Mouse (Mus musculus) heart, embryonic 12.5 days (tissue): ENCODE results near the gene Ppil2. TPM values are rescaled to one million over a fixed set of nuclear protein-coding genes. Genes with fewer than 3 reads are reported as not detected.

Source experiments
- ATAC-seq: fragments of 200-750 bp; cut with Nextera tagmentation; 2 replicates; pipeline ENCODE4 v1.8.0; 2017; ENCODE audit warnings: moderate TSS enrichment, moderate library complexity; ENCODE audit not compliant: insufficient number of reproducible peaks, low FRiP score
- H3K27ac ChIP-seq: fragments of 300-500 bp; sonication (generic); 2 replicates; pipeline ENCODE4 v1.5.1; 2016; ENCODE audit warnings: mild to moderate bottlenecking, moderate library complexity; ENCODE audit not compliant: poor library complexity, severe bottlenecking
- H3K27me3 ChIP-seq: fragments of 300-500 bp; sonication (generic); replicated peaks from 2 replicates; pipeline ENCODE4 v1.6.1; 2016; ENCODE audit warnings: mild to moderate bottlenecking, moderate library complexity
- H3K36me3 ChIP-seq: fragments of 300-500 bp; sonication (generic); 2 replicates; pipeline ENCODE4 v1.6.1; 2016; ENCODE audit warnings: mild to moderate bottlenecking, moderate library complexity
- H3K4me1 ChIP-seq: fragments of 300-500 bp; sonication (generic); replicated peaks from 2 replicates; pipeline ENCODE4 v1.6.1; 2016; ENCODE audit warnings: mild to moderate bottlenecking
- H3K4me2 ChIP-seq: fragments of 300-500 bp; sonication (generic); 2 replicates; pipeline ENCODE4 v1.6.1; 2016; ENCODE audit warnings: mild to moderate bottlenecking, moderate library complexity
- H3K4me3 ChIP-seq: fragments of 300-500 bp; sonication (generic); 2 replicates; pipeline ENCODE4 v1.5.1; 2016; ENCODE audit warnings: mild to moderate bottlenecking
- H3K9ac ChIP-seq: fragments of 300-500 bp; sonication (generic); 2 replicates; pipeline ENCODE4 v1.6.1; 2016; ENCODE audit warnings: mild to moderate bottlenecking, moderate library complexity
- H3K9me3 ChIP-seq: fragments of 300-500 bp; sonication (generic); replicated peaks from 2 replicates; pipeline ENCODE4 v1.6.1; 2016; ENCODE audit warnings: mild to moderate bottlenecking, moderate library complexity
- WGBS: fragments of 180-500 bp; shearing (Covaris S2); methylation state at CpG from one replicate; pipeline ENCODE4 v1.1.7; 2016; 5-methylcytosine and 5-hydroxymethylcytosine counted together
- polyA plus RNA-seq: library from polyadenylated mRNA; unstranded; fragments of >200 nt; fragmentation: Nextera tagmentation; extraction: Ambion mirVana; gene quantifications from 2 replicates; pipeline ENCODE4 v1.2.1, GENCODE M21; 2016

Ppil2 gene
- polyA plus RNA-seq, 1 experiment from 2014 or later, result 101 TPM

- ATAC-seq, result no peak
Observed at GRCm38 (mm10) chr16:17088346-17088745, 22.7 kb downstream of the Ppil2 start.

GRCm38 (mm10) chr16:17086669-17087193, 24.3 kb downstream of the Ppil2 start:
- Histone ChIP-seq H3K4me1 (peaks cover 15% of the 10 kb centered on the region), H3K4me2 (no peak overlapping the region), H3K9me3 (no peaks in the 10 kb centered on the region), H3K27me3 (no peaks in the 10 kb centered on the region), H3K4me3 (no peak overlapping the region), H3K36me3 (peaks cover 83% of the 10 kb centered on the region), H3K27ac (no peak overlapping the region), H3K9ac (no peak overlapping the region)
- WGBS, result 75% methylated on average over 13 of the region's 13 CpGs
- ATAC-seq, result no peak

More at GRCm38 (mm10) chr16:17088346-17088745, 22.7 kb downstream of the Ppil2 start:
- Histone ChIP-seq H3K9ac (no peak overlapping the region), H3K27me3 (no peaks in the 10 kb centered on the region), H3K36me3 (peaks cover 88% of the 10 kb centered on the region), H3K4me2 (no peak overlapping the region), H3K4me1 (peaks cover 12% of the 10 kb centered on the region), H3K4me3 (no peak overlapping the region), H3K27ac (no peak overlapping the region), H3K9me3 (no peaks in the 10 kb centered on the region)
- WGBS, result 72% methylated on average over 3 of the region's 3 CpGs

- Histone ChIP-seq H3K27me3 (no peaks in the 10 kb centered on the region), H3K4me1 (peaks cover 15% of the 10 kb centered on the region), H3K36me3 (peaks cover 82% of the 10 kb centered on the region), H3K9ac (no peak overlapping the region), H3K4me3 (no peak overlapping the region), H3K4me2 (no peak overlapping the region), H3K27ac (no peak overlapping the region), H3K9me3 (no peaks in the 10 kb centered on the region)
- ATAC-seq, result no peak
- WGBS, result 74% methylated on average over 3 of the region's 3 CpGs
Observed at GRCm38 (mm10) chr16:17086241-17086640, 24.8 kb downstream of the Ppil2 start.

- H3K4me2 ChIP-seq, result no peak overlapping the region
- no peak overlapping the region for H3K4me3 ChIP-seq
- peaks cover 15% of the 10 kb centered on the region for H3K4me1 ChIP-seq
- H3K27ac ChIP-seq, result 0 out of 2 replicates have a peak overlapping the region, but pooled peaks have one; percentile 24
- ATAC-seq, result no peak
- H3K9ac ChIP-seq, result no peak overlapping the region
- H3K27me3 ChIP-seq, result no peaks in the 10 kb centered on the region
- WGBS, result 66% methylated on average over 4 of the region's 4 CpGs
- peaks cover 80% of the 10 kb centered on the region for H3K36me3 ChIP-seq
- no peaks in the 10 kb centered on the region for H3K9me3 ChIP-seq
Observed at GRCm38 (mm10) chr16:17085636-17086035, 25.4 kb downstream of the Ppil2 start.

GRCm38 (mm10) chr16:17082121-17082792, 28.8 kb downstream of the Ppil2 start:
- no peak for ATAC-seq
- H3K27ac ChIP-seq, result no peak overlapping the region
- no peak overlapping the region for H3K4me3 ChIP-seq
- peaks cover 15% of the 10 kb centered on the region for H3K4me1 ChIP-seq
- no peaks in the 10 kb centered on the region for H3K9me3 ChIP-seq
- H3K9ac ChIP-seq, result no peak overlapping the region
- 72% methylated on average over 6 of the region's 6 CpGs for WGBS
- no peak overlapping the region for H3K4me2 ChIP-seq
- H3K27me3 ChIP-seq, result no peaks in the 10 kb centered on the region
- H3K36me3 ChIP-seq, result peaks cover 50% of the 10 kb centered on the region

- H3K27me3 ChIP-seq, result no peaks in the 10 kb centered on the region
- H3K27ac ChIP-seq, result no peak overlapping the region
- peaks cover 4% of the 10 kb centered on the region; the same call in 1 of the 2 replicates for H3K4me1 ChIP-seq
- no peak for ATAC-seq
- peaks cover 37% of the 10 kb centered on the region for H3K36me3 ChIP-seq
- H3K4me2 ChIP-seq, result no peak overlapping the region
- H3K9ac ChIP-seq, result no peak overlapping the region
- no peak overlapping the region for H3K4me3 ChIP-seq
- no peaks in the 10 kb centered on the region for H3K9me3 ChIP-seq
- WGBS, result 68% methylated on average over 7 of the region's 7 CpGs
Observed at GRCm38 (mm10) chr16:17078101-17078500, 33.0 kb downstream of the Ppil2 start.

GRCm38 (mm10) chr16:17076869-17077268, 34.2 kb downstream of the Ppil2 start:
- Histone ChIP-seq H3K9me3 (no peaks in the 10 kb centered on the region), H3K36me3 (peaks cover 29% of the 10 kb centered on the region), H3K9ac (no peak overlapping the region), H3K4me1 (no peaks in the 10 kb centered on the region), H3K27ac (no peak overlapping the region), H3K4me3 (no peak overlapping the region), H3K27me3 (no peaks in the 10 kb centered on the region), H3K4me2 (no peak overlapping the region)
- ATAC-seq, result no peak

GRCm38 (mm10) chr16:17076301-17076700, 34.8 kb downstream of the Ppil2 start:
- Histone ChIP-seq H3K4me2 (no peak overlapping the region), H3K27me3 (no peaks in the 10 kb centered on the region), H3K36me3 (peaks cover 24% of the 10 kb centered on the region), H3K4me1 (no peaks in the 10 kb centered on the region), H3K4me3 (no peak overlapping the region), H3K27ac (no peak overlapping the region), H3K9ac (no peak overlapping the region), H3K9me3 (no peaks in the 10 kb centered on the region)
- 92% methylated on average over 2 of the region's 2 CpGs for WGBS
- ATAC-seq, result no peak

GRCm38 (mm10) chr16:17073000-17073399, 38.1 kb downstream of the Ppil2 start:
- Histone ChIP-seq H3K9me3 (no peaks in the 10 kb centered on the region), H3K27ac (no peak overlapping the region), H3K36me3 (peaks cover 16% of the 10 kb centered on the region), H3K4me1 (peaks cover 5% of the 10 kb centered on the region; the same call in 1 of the 2 replicates), H3K4me2 (no peak overlapping the region), H3K27me3 (no peaks in the 10 kb centered on the region), H3K4me3 (no peak overlapping the region), H3K9ac (no peak overlapping the region)
- ATAC-seq, result no peak
- 84% methylated on average over 7 of the region's 7 CpGs for WGBS

GRCm38 (mm10) chr16:17070716-17071115, 40.3 kb downstream of the Ppil2 start:
- peaks cover 11% of the 10 kb centered on the region for H3K36me3 ChIP-seq
- H3K27ac ChIP-seq, result no peak overlapping the region
- H3K4me1 ChIP-seq, result peaks cover 5% of the 10 kb centered on the region; the same call in 1 of the 2 replicates
- no peak overlapping the region for H3K9ac ChIP-seq
- H3K9me3 ChIP-seq, result no peaks in the 10 kb centered on the region
- H3K27me3 ChIP-seq, result 0 out of 2 replicates have a peak, but pooled peaks cover 3% of the 10 kb centered on the region
- peak overlapping the region; percentile 82 for H3K4me3 ChIP-seq
- peak overlapping the region; percentile 77 for H3K4me2 ChIP-seq
- ATAC-seq, result no peak
- WGBS, result 50% methylated on average over 6 of the region's 6 CpGs

GRCm38 (mm10) chr16:17069511-17070443, 41.3 kb downstream of the Ppil2 start, which contains the start of gene Ypel1:
Gene Ypel1 (plus strand): TSS chr16:17069696.
- Histone ChIP-seq H3K9me3 (no peaks in the 10 kb centered on the region), H3K9ac (peak within 1 kb of the TSS; percentile 76), H3K36me3 (peaks cover 1% of the 10 kb centered on the region), H3K27me3 (0 out of 2 replicates have a peak, but pooled peaks cover 3% of the 10 kb centered on the region), H3K4me1 (peaks cover 5% of the 10 kb centered on the region; the same call in 1 of the 2 replicates), H3K4me2 (peak within 1 kb of the TSS; percentile 77), H3K27ac (peak within 1 kb of the TSS; percentile 78), H3K4me3 (peak within 1 kb of the TSS; percentile 82)
- ATAC-seq, result peak; percentile 93
- WGBS, result under 1% methylated on average over 76 of the region's 76 CpGs
